Mouse (Mus musculus) spleen, adult 2 months (tissue): ENCODE results near the gene Gm17268.

Experiments used
- CTCF ChIP-seq: fragments of 200-500 bp; IDR thresholded peaks from 2 replicates; pipeline ENCODE4 v1.5.1; 2011; ENCODE audit warnings: mild to moderate bottlenecking, inconsistent platforms; ENCODE audit not compliant: insufficient read depth, insufficient read length, insufficient replicate concordance; ENCODE audit errors: extremely low read depth
- POLR2A ChIP-seq: fragments of 200-500 bp; IDR thresholded peaks from 2 replicates; pipeline ENCODE4 v1.6.1; 2011; ENCODE audit warnings: low read depth, low read length, inconsistent platforms

GRCm38 (mm10) chr11:82030171-82030570 lies 8.2 kb downstream of the Gm17268 start:
- TF ChIP-seq POLR2A (no peak), CTCF (no peak)
